Mouse (Mus musculus): ENCODE data around the gene Tuba1a. TPM values are rescaled to one million over a fixed set of nuclear protein-coding genes. Genes with fewer than 3 reads are reported as not detected.

Gene Tuba1a
- polyA plus RNA-seq, 1 experiment from 2014 or later, result 1,480 TPM

GRCm38 (mm10) chr15:98992086-98992912 is 38.8 kb upstream of the Tuba1a start:
- H3K4me2 ChIP-seq, result peak overlapping the region; percentile 73
- peak overlapping the region; percentile 48 for H3K4me3 ChIP-seq
- H3K36me3 ChIP-seq, result no peaks in the 10 kb centered on the region
- no peaks in the 10 kb centered on the region for H3K9me3 ChIP-seq
- peaks cover 50% of the 10 kb centered on the region for H3K4me1 ChIP-seq
- peak overlapping the region; percentile 91 for H3K27ac ChIP-seq
- H3K9ac ChIP-seq, result peak overlapping the region; percentile 78; the same call in 1 of the 2 replicates
- WGBS, result 24% methylated on average over 17 of the region's 17 CpGs
- H3K27me3 ChIP-seq, result no peaks in the 10 kb centered on the region
- ATAC-seq (ENCODE audit: insufficient number of reproducible peaks, insufficient read depth, low FRiP score, low TSS enrichment, low read depth), result no peak

GRCm38 (mm10) chr15:98991540-98992050 is 38.1 kb upstream of the Tuba1a start:
- Histone ChIP-seq H3K4me1 (peaks cover 55% of the 10 kb centered on the region), H3K9ac (peak overlapping the region; percentile 55; the same call in 1 of the 2 replicates), H3K9me3 (no peaks in the 10 kb centered on the region), H3K27ac (peak overlapping the region; percentile 91), H3K36me3 (no peaks in the 10 kb centered on the region), H3K4me3 (no peak overlapping the region), H3K4me2 (peak overlapping the region; percentile 39), H3K27me3 (no peaks in the 10 kb centered on the region)
- no peak for ATAC-seq (ENCODE audit: insufficient number of reproducible peaks, insufficient read depth, low FRiP score, low TSS enrichment, low read depth)
- 15% methylated on average over 9 of the region's 9 CpGs for WGBS

GRCm38 (mm10) chr15:98990669-98991539 is 37.4 kb upstream of the Tuba1a start:
- WGBS, result 21% methylated on average over 15 of the region's 15 CpGs
- no peaks in the 10 kb centered on the region for H3K9me3 ChIP-seq
- H3K4me2 ChIP-seq, result peak overlapping the region; percentile 39
- H3K4me1 ChIP-seq, result peaks cover 62% of the 10 kb centered on the region
- H3K9ac ChIP-seq, result peak overlapping the region; percentile 55
- no peak for ATAC-seq (ENCODE audit: insufficient number of reproducible peaks, insufficient read depth, low FRiP score, low TSS enrichment, low read depth)
- no peak overlapping the region for H3K4me3 ChIP-seq
- H3K36me3 ChIP-seq, result no peaks in the 10 kb centered on the region
- H3K27me3 ChIP-seq, result no peaks in the 10 kb centered on the region
- peak overlapping the region; percentile 91 for H3K27ac ChIP-seq

GRCm38 (mm10) chr15:98989701-98990430 is 36.4 kb upstream of the Tuba1a start:
- Histone ChIP-seq H3K27me3 (no peaks in the 10 kb centered on the region), H3K4me3 (no peak overlapping the region), H3K27ac (peak overlapping the region; percentile 91; the same call in 1 of the 2 replicates), H3K4me2 (0 out of 2 replicates have a peak overlapping the region, but pooled peaks have one; percentile 3), H3K9me3 (no peaks in the 10 kb centered on the region), H3K9ac (no peak overlapping the region), H3K36me3 (no peaks in the 10 kb centered on the region), H3K4me1 (peaks cover 71% of the 10 kb centered on the region)
- ATAC-seq (ENCODE audit: insufficient number of reproducible peaks, insufficient read depth, low FRiP score, low TSS enrichment, low read depth), result no peak
- WGBS, result 29% methylated on average over 12 of the region's 12 CpGs

GRCm38 (mm10) chr15:98988787-98989186 is 35.3 kb upstream of the Tuba1a start:
- Histone ChIP-seq H3K9ac (no peak overlapping the region), H3K27ac (no peak overlapping the region), H3K27me3 (no peaks in the 10 kb centered on the region), H3K4me1 (peaks cover 75% of the 10 kb centered on the region), H3K4me3 (no peak overlapping the region), H3K4me2 (no peak overlapping the region), H3K9me3 (no peaks in the 10 kb centered on the region), H3K36me3 (no peaks in the 10 kb centered on the region)
- WGBS, result 73% methylated on average over 3 of the region's 3 CpGs
- no peak for ATAC-seq (ENCODE audit: insufficient number of reproducible peaks, insufficient read depth, low FRiP score, low TSS enrichment, low read depth)

- Histone ChIP-seq H3K4me3 (no peak overlapping the region), H3K9me3 (no peaks in the 10 kb centered on the region), H3K4me1 (peaks cover 71% of the 10 kb centered on the region), H3K27ac (peak overlapping the region; percentile 92), H3K4me2 (no peak overlapping the region), H3K9ac (no peak overlapping the region), H3K36me3 (no peaks in the 10 kb centered on the region), H3K27me3 (no peaks in the 10 kb centered on the region)
- ATAC-seq (ENCODE audit: insufficient number of reproducible peaks, insufficient read depth, low FRiP score, low TSS enrichment, low read depth), result no peak
- 32% methylated on average over 8 of the region's 8 CpGs for WGBS
Observed at GRCm38 (mm10) chr15:98987661-98988181, 34.2 kb upstream of the Tuba1a start.

- H3K9me3 ChIP-seq, result no peaks in the 10 kb centered on the region
- H3K4me2 ChIP-seq, result peak overlapping the region; percentile 26
- H3K4me1 ChIP-seq, result peaks cover 65% of the 10 kb centered on the region
- no peaks in the 10 kb centered on the region for H3K36me3 ChIP-seq
- WGBS, result 16% methylated on average over 7 of the region's 7 CpGs
- H3K27me3 ChIP-seq, result no peaks in the 10 kb centered on the region
- H3K27ac ChIP-seq, result peak overlapping the region; percentile 92
- no peak overlapping the region for H3K4me3 ChIP-seq
- peak overlapping the region; percentile 49; the same call in 1 of the 2 replicates for H3K9ac ChIP-seq
- no peak for ATAC-seq (ENCODE audit: insufficient number of reproducible peaks, insufficient read depth, low FRiP score, low TSS enrichment, low read depth)
Observed at GRCm38 (mm10) chr15:98987077-98987630, 33.7 kb upstream of the Tuba1a start.

- Histone ChIP-seq H3K9ac (peak overlapping the region; percentile 75), H3K4me1 (peaks cover 59% of the 10 kb centered on the region), H3K27ac (peak overlapping the region; percentile 92), H3K4me3 (peak overlapping the region; percentile 48), H3K4me2 (peak overlapping the region; percentile 68), H3K9me3 (no peaks in the 10 kb centered on the region), H3K27me3 (no peaks in the 10 kb centered on the region), H3K36me3 (no peaks in the 10 kb centered on the region)
- 34% methylated on average over 12 of the region's 12 CpGs for WGBS
- ATAC-seq (ENCODE audit: insufficient number of reproducible peaks, insufficient read depth, low FRiP score, low TSS enrichment, low read depth), result no peak
Observed at GRCm38 (mm10) chr15:98985982-98986715, 32.6 kb upstream of the Tuba1a start.

- H3K27me3 ChIP-seq, result no peaks in the 10 kb centered on the region
- WGBS, result 4% methylated on average over 29 of the region's 29 CpGs
- peak overlapping the region; percentile 68 for H3K4me2 ChIP-seq
- H3K27ac ChIP-seq, result peak overlapping the region; percentile 92
- peak overlapping the region; percentile 48 for H3K4me3 ChIP-seq
- no peaks in the 10 kb centered on the region for H3K36me3 ChIP-seq
- peak; percentile 65 for ATAC-seq (ENCODE audit: insufficient number of reproducible peaks, insufficient read depth, low FRiP score, low TSS enrichment, low read depth)
- H3K9me3 ChIP-seq, result no peaks in the 10 kb centered on the region
- H3K4me1 ChIP-seq, result peaks cover 52% of the 10 kb centered on the region
- peak overlapping the region; percentile 75 for H3K9ac ChIP-seq
Observed at GRCm38 (mm10) chr15:98985240-98985981, 31.9 kb upstream of the Tuba1a start.
